In genomic region chr1:134495216-134495539, GRCm38 (mm10) we compare ENCODE assay signal across 8 mouse cellular contexts. TPM values are rescaled to one million over a fixed set of nuclear protein-coding genes. Genes with fewer than 3 reads are reported as not detected.
DNase-seq lines count a peak whose midpoint lies in the region; ATAC-seq and TF ChIP-seq lines count a peak whose summit lies in the region.

No protein-coding gene starts in this region.

- H3K9me3 ChIP-seq in hindbrain, embryonic 13.5 days = no peaks in the 10 kb centered on the region
- no peaks in the 10 kb centered on the region for H3K9me3 ChIP-seq in midbrain, embryonic 14.5 days (ENCODE audit: control insufficient read depth, low read length)

- H3K4me1 ChIP-seq in kidney, adult 2 months (ENCODE audit: control insufficient read depth, insufficient read depth, low read length) = peaks cover 6% of the 10 kb centered on the region
- H3K4me1 ChIP-seq in hindbrain, embryonic 13.5 days (replicated peaks) = peaks cover 19% of the 10 kb centered on the region
- H3K4me1 ChIP-seq in midbrain, embryonic 14.5 days (ENCODE audit: control insufficient read depth, insufficient read depth, low read length) = peaks cover 5% of the 10 kb centered on the region; the same call in 1 of the 2 replicates

- peak overlapping the region; percentile 63 for H3K4me2 ChIP-seq in hindbrain, embryonic 13.5 days
- peak overlapping the region; percentile 71 for H3K4me2 ChIP-seq in midbrain, embryonic 14.5 days (ENCODE audit: low read length)

- no peak for TF ChIP-seq CTCF in kidney, adult 2 months (conservative IDR thresholded peaks at IDR 0.05; ENCODE audit: insufficient read depth, insufficient read length, low read depth, low read length)

- no peaks in the 10 kb centered on the region; the same call in 1 of the 2 replicates for H3K36me3 ChIP-seq in kidney, adult 2 months (ENCODE audit: control insufficient read depth, insufficient read depth, low read length)
- peaks cover 15% of the 10 kb centered on the region for H3K36me3 ChIP-seq in hindbrain, embryonic 13.5 days
- peaks cover 6% of the 10 kb centered on the region; the same call in 1 of the 2 replicates for H3K36me3 ChIP-seq in midbrain, embryonic 14.5 days (ENCODE audit: control insufficient read depth, insufficient read depth, low read length)

- WGBS in kidney, adult 2 months = 5% methylated on average over 5 of the region's 5 CpGs
- WGBS in hindbrain, embryonic 13.5 days = 18% methylated on average over 5 of the region's 5 CpGs
- 24% methylated on average over 5 of the region's 5 CpGs for WGBS in midbrain, embryonic 14.5 days

- ATAC-seq in hindbrain, embryonic 13.5 days (ENCODE audit: low FRiP score) = no peak
- no peak for ATAC-seq in midbrain, embryonic 14.5 days (ENCODE audit: low FRiP score, low TSS enrichment)
- ATAC-seq in CD4-positive, CD25-positive, alpha-beta regulatory T cell, adult 4 months = no peak

- no peak for DNase-seq in kidney, adult 2 months
- no peak for DNase-seq in kidney, adult 11 months
- DNase-seq in MN1 (ENCODE audit: low spot score) = peak; percentile 53
- DNase-seq in midbrain, embryonic 14.5 days = no peak
- no peak for DNase-seq in adrenal gland, postnatal 10 days
- no peak for DNase-seq in left cerebral cortex, adult 9 months (ENCODE audit: low spot score in 2 of 2)

- peak overlapping the region; percentile 85 for H3K4me3 ChIP-seq in kidney, adult 2 months (ENCODE audit: insufficient read depth, low read depth, low read length)
- H3K4me3 ChIP-seq in hindbrain, embryonic 13.5 days = peak overlapping the region; percentile 62
- H3K4me3 ChIP-seq in midbrain, embryonic 14.5 days (replicated peaks; ENCODE audit: low read depth, low read length) = peak overlapping the region; percentile 73

- peak overlapping the region; percentile 90 for H3K27ac ChIP-seq in kidney, adult 2 months (ENCODE audit: insufficient read depth, low read depth, low read length)
- peak overlapping the region; percentile 86 for H3K27ac ChIP-seq in hindbrain, embryonic 13.5 days
- peak overlapping the region; percentile 93; the same call in 1 of the 2 replicates for H3K27ac ChIP-seq in midbrain, embryonic 14.5 days (replicated peaks; ENCODE audit: low read depth, low read length)

- H3K27me3 ChIP-seq in kidney, adult 2 months (replicated peaks; ENCODE audit: control insufficient read depth, insufficient read depth, low read length) = no peaks in the 10 kb centered on the region
- no peaks in the 10 kb centered on the region for H3K27me3 ChIP-seq in hindbrain, embryonic 13.5 days
- no peaks in the 10 kb centered on the region for H3K27me3 ChIP-seq in midbrain, embryonic 14.5 days (ENCODE audit: control insufficient read depth, insufficient read depth, low read length)

- peak overlapping the region; percentile 67 for H3K9ac ChIP-seq in hindbrain, embryonic 13.5 days
- H3K9ac ChIP-seq in midbrain, embryonic 14.5 days (replicated peaks; ENCODE audit: low read length) = peak overlapping the region; percentile 67

- TF ChIP-seq POLR2A in kidney, adult 2 months (IDR thresholded peaks at IDR 0.05; ENCODE audit: low read depth, low read length) = no peak

RNA-seq across cellular contexts. Expression of gene Rabif, which starts 0.7 kb away (rescaled TPM):
- 16.1 and 17.9 TPM in 2 replicates for polyA plus RNA-seq in kidney, adult 2 months (2012; rRNA removed)
- 62.9 and 67.3 TPM in 2 replicates for polyA plus RNA-seq in hindbrain, embryonic 13.5 days (2015; fragmentation: Nextera tagmentation; extraction: Ambion mirVana)
- 69.4 and 75.3 TPM in 2 replicates for polyA plus RNA-seq in midbrain, embryonic 14.5 days (2014; fragmentation: Nextera tagmentation; extraction: Ambion mirVana)
- total RNA-seq in adrenal gland, postnatal 10 days (2021) = 10 to 100 TPM; 22.6 to 26.6 TPM
- polyA plus RNA-seq in CD4-positive, CD25-positive, alpha-beta regulatory T cell, adult 4 months (2017; shearing (Covaris generic)) = 10 to 100 TPM; 45.5 to 47.1 TPM

RNA-seq across cellular contexts. Expression of gene Klhl12, which starts 39.8 kb away (rescaled TPM):
- 8.1 and 9.6 TPM in 2 replicates for polyA plus RNA-seq in kidney, adult 2 months (2012; rRNA removed)
- 33.2 and 35.0 TPM in 2 replicates for polyA plus RNA-seq in hindbrain, embryonic 13.5 days (2015; fragmentation: Nextera tagmentation; extraction: Ambion mirVana)
- polyA plus RNA-seq in midbrain, embryonic 14.5 days (2014; fragmentation: Nextera tagmentation; extraction: Ambion mirVana) = 19.6 and 34.4 TPM in 2 replicates
- 10 to 100 TPM; 16.4 to 22.3 TPM for total RNA-seq in adrenal gland, postnatal 10 days (2021)
- 10 to 100 TPM; 13.7 to 15.8 TPM for polyA plus RNA-seq in CD4-positive, CD25-positive, alpha-beta regulatory T cell, adult 4 months (2017; shearing (Covaris generic))

RNA-seq across cellular contexts. Expression of gene Mgat4e, which starts 54.3 kb away (rescaled TPM):
- polyA plus RNA-seq in kidney, adult 2 months (2012; rRNA removed) = 0.11 TPM in 1 of 2 replicates, not detected in the other
- polyA plus RNA-seq in hindbrain, embryonic 13.5 days (2015; fragmentation: Nextera tagmentation; extraction: Ambion mirVana) = not detected in 2 replicates
- not detected in 2 replicates for polyA plus RNA-seq in midbrain, embryonic 14.5 days (2014; fragmentation: Nextera tagmentation; extraction: Ambion mirVana)
- not detected for total RNA-seq in adrenal gland, postnatal 10 days (2021)
- polyA plus RNA-seq in CD4-positive, CD25-positive, alpha-beta regulatory T cell, adult 4 months (2017; shearing (Covaris generic)) = not detected
